Mouse (Mus musculus) ZHBTc4 (cell line): ENCODE measurements around the gene Zfp57.
"Not testable (repeated sequence)": the region's sequence is repeated elsewhere in the genome, so short reads cannot be mapped to it uniquely, and the experiment has no call there.

ENCODE experiments used
- DNase-seq: peaks from one replicate; pipeline ENCODE4 v3.0.0-alpha.2; 2011; ENCODE audit warnings: low read depth, low spot score

Zfp57 gene

GRCm38 (mm10) chr17:36995448-36995847, 5.5 kb upstream of the Zfp57 start:
- peak; percentile 93 for DNase-seq

GRCm38 (mm10) chr17:36997033-36997735, 3.8 kb upstream of the Zfp57 start:
- DNase-seq = peak; percentile 97

- no peak for DNase-seq
Measured at GRCm38 (mm10) chr17:36998477-36998876, 2.5 kb upstream of the Zfp57 start.

- DNase-seq = peak; percentile 98
Measured at GRCm38 (mm10) chr17:37002364-37003330, 1.7 kb downstream of the Zfp57 start.

- no peak for DNase-seq
Measured at GRCm38 (mm10) chr17:37003366-37003765, 2.4 kb downstream of the Zfp57 start.

- no peak for DNase-seq
Measured at GRCm38 (mm10) chr17:37008161-37008560, 7.2 kb downstream of the Zfp57 start.

GRCm38 (mm10) chr17:37009460-37010042, 8.6 kb downstream of the Zfp57 start:
- peak; percentile 58 for DNase-seq

- peak; percentile 63 for DNase-seq
Measured at GRCm38 (mm10) chr17:37011719-37012118, 10.8 kb downstream of the Zfp57 start.

- peak; percentile 59 for DNase-seq
Measured at GRCm38 (mm10) chr17:37012141-37012540, 11.2 kb downstream of the Zfp57 start.

GRCm38 (mm10) chr17:37016333-37016732, 15.4 kb downstream of the Zfp57 start:
- DNase-seq = no peak

- DNase-seq = no peak
Measured at GRCm38 (mm10) chr17:37018328-37018727, 17.4 kb downstream of the Zfp57 start.

GRCm38 (mm10) chr17:37019242-37019641, 18.3 kb downstream of the Zfp57 start:
- not testable (repeated sequence) for DNase-seq

GRCm38 (mm10) chr17:37022628-37023576, 21.9 kb downstream of the Zfp57 start, which contains the start of gene Mog:
Gene Mog, minus strand, starts transcription at chr17:37023398.
- peak; percentile 49 for DNase-seq

- no peak for DNase-seq
Measured at GRCm38 (mm10) chr17:37026425-37026824, 25.5 kb downstream of the Zfp57 start.

- DNase-seq = peak; percentile 82
Measured at GRCm38 (mm10) chr17:37027486-37027885, 26.5 kb downstream of the Zfp57 start.

- no peak for DNase-seq
Measured at GRCm38 (mm10) chr17:37028212-37028611, 27.2 kb downstream of the Zfp57 start.

- DNase-seq = peak; percentile 98
Measured at GRCm38 (mm10) chr17:37028683-37029120, 27.7 kb downstream of the Zfp57 start.

GRCm38 (mm10) chr17:37029162-37029561, 28.2 kb downstream of the Zfp57 start:
- no peak for DNase-seq

GRCm38 (mm10) chr17:37039127-37039894, 38.3 kb downstream of the Zfp57 start:
- no peak for DNase-seq

- no peak for DNase-seq
Measured at GRCm38 (mm10) chr17:37044651-37045244, 43.8 kb downstream of the Zfp57 start.
